Mouse (Mus musculus): ENCODE measurements around the gene Gm28308. TPM values are rescaled to one million over a fixed set of nuclear protein-coding genes. Genes with fewer than 3 reads are reported as not detected.
A peak's percentile ranks its signal among the peaks of the same experiment; 100 is the strongest.

The Gm28308 gene
- total and polyA plus RNA-seq, 3 experiments, result 1.0 to 1.9 TPM; not detected in 1

GRCm38 (mm10) chr6:52183311-52184080, 29.6 kb downstream of the Gm28308 start:
- no peak for DNase-seq

GRCm38 (mm10) chr6:52182793-52183192, 30.3 kb downstream of the Gm28308 start:
- no peak for DNase-seq

- DNase-seq, result no peak
These were observed 31.1 kb downstream of the Gm28308 start for GRCm38 (mm10) chr6:52182030-52182429.

GRCm38 (mm10) chr6:52180726-52181125, 32.4 kb downstream of the Gm28308 start:
- no peak for DNase-seq

GRCm38 (mm10) chr6:52180213-52180710, 32.9 kb downstream of the Gm28308 start:
- DNase-seq, result no peak

- DNase-seq, result no peak
These were observed 33.4 kb downstream of the Gm28308 start for GRCm38 (mm10) chr6:52179690-52180089.

- no peak for DNase-seq
These were observed 34.0 kb downstream of the Gm28308 start for GRCm38 (mm10) chr6:52178918-52179665.

GRCm38 (mm10) chr6:52177806-52178205, 35.3 kb downstream of the Gm28308 start:
- no peak for DNase-seq

GRCm38 (mm10) chr6:52177061-52177735, 35.9 kb downstream of the Gm28308 start, which contains the start of gene 5730596B20Rik:
TSS of gene 5730596B20Rik (plus strand) at chr6:52177498.
- DNase-seq, result peak; percentile 33

- DNase-seq, result peak; percentile 15
These were observed 36.7 kb downstream of the Gm28308 start for GRCm38 (mm10) chr6:52176391-52176790.

- DNase-seq, result peak; percentile 60
These were observed 37.3 kb downstream of the Gm28308 start for GRCm38 (mm10) chr6:52175864-52176263.

GRCm38 (mm10) chr6:52174968-52175751, 38.0 kb downstream of the Gm28308 start:
- DNase-seq, result peak; percentile 67

- no peak for DNase-seq
These were observed 39.5 kb downstream of the Gm28308 start for GRCm38 (mm10) chr6:52173648-52174047.

GRCm38 (mm10) chr6:52172501-52172900, 40.6 kb downstream of the Gm28308 start:
- DNase-seq, result peak; percentile 94

GRCm38 (mm10) chr6:52171938-52172337, 41.2 kb downstream of the Gm28308 start:
- DNase-seq, result no peak

GRCm38 (mm10) chr6:52171331-52171730, 41.8 kb downstream of the Gm28308 start:
- DNase-seq, result no peak

GRCm38 (mm10) chr6:52170898-52171223, 42.3 kb downstream of the Gm28308 start:
- DNase-seq, result no peak

GRCm38 (mm10) chr6:52170166-52170897, 42.8 kb downstream of the Gm28308 start:
- DNase-seq, result peak; percentile 68

- no peak for DNase-seq
These were observed 43.5 kb downstream of the Gm28308 start for GRCm38 (mm10) chr6:52169499-52170165.

Measured in adrenal gland, adult 2 months (tissue).